Mouse (Mus musculus): Measurements from ENCODE around the gene Neurod2.
A peak's percentile ranks its signal among the peaks of the same experiment; 100 is the strongest.

Neurod2 gene

DNA sequence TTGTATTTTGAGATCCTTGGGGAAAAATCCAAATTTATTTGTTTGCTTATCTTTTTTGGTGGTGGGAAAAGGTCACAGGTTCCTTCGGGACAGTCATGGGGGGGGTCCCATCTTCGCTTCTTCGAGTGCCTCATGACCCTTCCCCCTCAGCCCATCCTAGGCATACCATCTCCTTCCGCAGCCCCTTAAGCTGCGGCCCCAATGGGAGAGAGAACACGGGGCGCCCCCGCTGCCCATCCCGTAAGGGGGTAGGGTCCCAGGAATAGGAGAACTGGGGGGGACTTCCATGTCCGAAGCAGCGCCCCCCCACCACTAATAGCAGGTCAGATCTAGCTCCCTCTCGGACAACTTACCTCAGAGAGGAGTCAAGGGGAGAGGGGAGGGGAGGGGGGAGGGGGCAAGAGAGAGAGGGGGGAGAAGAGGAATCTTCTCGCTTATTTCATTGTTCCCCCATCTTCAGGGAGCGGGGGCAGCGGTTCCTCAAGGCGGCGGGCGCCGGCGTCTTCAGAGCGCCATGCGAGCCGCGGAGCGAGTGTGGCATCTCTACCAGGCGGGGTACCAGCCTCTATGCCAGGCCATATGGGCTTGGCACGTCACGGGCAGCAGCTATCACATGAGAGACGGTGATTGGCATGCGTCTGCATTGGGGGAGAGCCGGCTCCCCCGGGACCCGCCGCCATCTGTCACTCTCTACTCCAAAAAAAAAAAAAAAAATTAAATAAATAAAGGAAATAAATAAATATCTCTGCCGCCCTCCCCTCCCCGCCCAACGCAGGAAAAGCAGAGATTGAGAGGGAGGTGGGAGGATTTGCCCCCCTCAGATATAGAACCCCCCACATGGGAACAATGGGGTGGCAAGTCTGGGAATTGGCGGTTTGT, at the start of gene Neurod2:
Gene Neurod2 (minus strand): TSS at position 568 of the 879 bp plus-strand sequence.
- DNase-seq = peak; percentile 82

- DNase-seq = no peak
Observed at GRCm38 (mm10) chr11:98377787-98378186, 48.3 kb upstream of the Neurod2 start.

GRCm38 (mm10) chr11:98376756-98377155, 47.3 kb upstream of the Neurod2 start:
- DNase-seq = no peak

GRCm38 (mm10) chr11:98374266-98374665, 44.8 kb upstream of the Neurod2 start:
- DNase-seq = no peak

- DNase-seq = no peak
Observed at GRCm38 (mm10) chr11:98373244-98373643, 43.8 kb upstream of the Neurod2 start.

DNA sequence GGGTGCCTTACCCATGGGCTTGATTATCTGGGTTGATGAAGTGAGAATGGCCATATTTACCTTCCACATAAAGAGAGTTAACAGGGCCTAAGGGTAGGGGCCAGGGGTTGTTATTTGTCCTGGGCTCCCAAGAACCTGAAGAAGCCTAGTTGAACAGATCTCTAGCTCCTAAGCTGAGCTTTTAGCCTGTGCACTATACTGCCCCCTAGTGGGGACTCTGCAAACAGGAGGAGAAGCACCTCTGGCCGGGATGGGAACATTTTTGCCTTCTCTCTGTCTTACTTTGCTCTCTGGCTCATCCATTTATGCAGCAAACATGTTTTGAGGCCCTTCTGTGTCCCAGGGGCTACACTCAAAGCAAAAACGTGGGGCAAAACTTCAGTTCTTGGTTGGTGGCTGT, 43.0 kb upstream of the Neurod2 start:
- DNase-seq = peak; percentile 65

- DNase-seq = peak; percentile 48
Observed at GRCm38 (mm10) chr11:98371556-98372240, 42.2 kb upstream of the Neurod2 start.

DNA sequence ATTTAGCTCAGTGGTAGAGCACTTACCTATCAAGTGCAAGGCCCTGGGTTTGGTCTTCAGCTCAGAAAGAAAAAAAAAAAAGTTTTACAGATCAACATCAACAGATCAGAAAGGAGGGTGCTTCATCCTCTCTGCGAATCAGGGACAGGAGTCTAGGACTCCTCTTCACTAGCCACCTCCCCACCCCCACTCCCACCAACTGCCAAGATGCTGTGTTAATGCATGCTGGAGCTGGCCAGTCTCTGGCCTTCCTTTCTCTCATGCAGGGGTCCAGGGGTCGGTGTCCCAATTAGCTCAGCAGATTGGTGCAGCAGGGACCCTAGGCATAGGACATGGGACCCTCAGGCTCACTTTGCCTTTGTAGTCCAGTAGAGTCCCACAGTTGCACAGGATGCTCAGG, 41.1 kb upstream of the Neurod2 start:
- no peak for DNase-seq

- DNase-seq = no peak
Observed at GRCm38 (mm10) chr11:98369337-98369736, 39.9 kb upstream of the Neurod2 start.

GRCm38 (mm10) chr11:98367863-98368186, 38.4 kb upstream of the Neurod2 start:
- DNase-seq = no peak

- no peak for DNase-seq
Observed at GRCm38 (mm10) chr11:98367171-98367862, 37.9 kb upstream of the Neurod2 start.

DNA sequence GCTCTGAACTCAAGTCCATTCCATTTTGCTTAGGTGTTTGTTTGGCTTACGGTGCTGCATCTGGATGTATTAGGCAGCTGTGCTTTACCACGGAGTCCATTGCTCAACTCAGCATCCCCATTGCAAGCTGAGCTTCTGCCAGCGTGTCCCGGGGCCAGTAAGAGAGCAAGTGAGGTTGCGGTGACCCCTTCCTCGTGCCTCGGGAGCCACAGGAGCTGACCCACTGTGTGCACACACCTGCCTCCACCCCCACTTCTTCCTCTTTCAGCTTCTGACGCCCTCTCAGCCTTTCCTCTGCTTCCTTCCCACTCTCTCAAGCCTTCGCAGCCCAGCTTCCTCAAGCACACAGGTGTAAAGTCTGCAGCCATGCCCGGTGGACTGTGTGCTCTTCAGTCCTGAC, 36.8 kb upstream of the Neurod2 start:
- DNase-seq = no peak

- no peak for DNase-seq
Observed at GRCm38 (mm10) chr11:98364410-98364809, 35.0 kb upstream of the Neurod2 start.

DNA sequence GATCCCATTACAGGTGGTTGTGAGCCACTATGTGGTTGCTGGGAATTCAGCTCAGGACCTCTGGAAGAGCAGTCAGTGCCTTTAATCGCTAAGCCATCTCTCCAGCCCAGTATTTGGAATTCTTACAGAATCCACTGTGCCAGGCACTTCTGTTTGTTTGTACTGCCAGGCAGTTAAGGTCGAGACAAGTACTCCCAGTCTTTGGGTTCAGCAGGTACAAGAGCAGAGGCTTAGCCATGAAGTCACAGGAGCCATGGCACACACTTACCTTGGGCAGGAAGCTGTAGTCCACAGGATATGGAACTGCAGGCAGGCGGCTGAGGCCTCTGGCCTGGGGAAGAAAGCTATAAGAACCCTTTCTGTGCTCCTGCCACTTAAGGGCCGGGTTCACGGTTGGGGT, 34.4 kb upstream of the Neurod2 start:
- DNase-seq = no peak

DNA sequence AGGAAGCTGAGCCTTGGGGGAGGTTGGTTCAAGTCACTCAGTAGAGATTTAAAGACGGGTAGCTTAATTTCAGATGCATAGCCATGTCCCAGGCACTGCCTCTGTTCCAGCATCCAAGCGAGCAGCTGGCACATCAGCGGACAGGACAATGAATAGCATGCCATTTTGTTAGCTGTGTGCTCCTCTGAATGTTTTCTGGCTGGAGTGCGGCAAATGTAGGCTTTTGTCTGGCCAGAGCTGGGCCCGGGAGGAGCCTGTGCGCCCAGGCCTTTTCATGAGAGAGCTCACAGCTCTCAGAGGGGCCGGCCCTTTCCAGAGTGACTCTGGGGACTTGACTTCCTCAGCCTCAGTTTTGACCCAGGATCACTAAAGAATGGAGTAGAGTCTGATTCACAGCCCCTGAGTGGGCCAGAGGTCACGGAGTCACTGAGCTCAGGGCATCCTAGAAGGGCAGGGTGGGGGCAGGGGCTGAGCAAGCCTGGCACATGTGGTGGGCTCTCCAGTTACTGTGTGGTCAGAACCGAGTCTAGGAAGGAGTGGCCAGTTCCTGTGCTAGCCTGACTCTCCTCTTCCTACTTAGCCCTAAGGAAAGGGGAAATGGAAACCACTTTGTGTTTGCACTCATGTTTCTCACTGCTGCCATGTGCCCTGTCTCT, 31.5 kb upstream of the Neurod2 start:
- no peak for DNase-seq

GRCm38 (mm10) chr11:98358161-98359083, 29.0 kb upstream of the Neurod2 start, which contains the start of gene Stard3:
Gene Stard3, plus strand, starts transcription at chr11:98358368.
- DNase-seq = peak; percentile 87

DNA sequence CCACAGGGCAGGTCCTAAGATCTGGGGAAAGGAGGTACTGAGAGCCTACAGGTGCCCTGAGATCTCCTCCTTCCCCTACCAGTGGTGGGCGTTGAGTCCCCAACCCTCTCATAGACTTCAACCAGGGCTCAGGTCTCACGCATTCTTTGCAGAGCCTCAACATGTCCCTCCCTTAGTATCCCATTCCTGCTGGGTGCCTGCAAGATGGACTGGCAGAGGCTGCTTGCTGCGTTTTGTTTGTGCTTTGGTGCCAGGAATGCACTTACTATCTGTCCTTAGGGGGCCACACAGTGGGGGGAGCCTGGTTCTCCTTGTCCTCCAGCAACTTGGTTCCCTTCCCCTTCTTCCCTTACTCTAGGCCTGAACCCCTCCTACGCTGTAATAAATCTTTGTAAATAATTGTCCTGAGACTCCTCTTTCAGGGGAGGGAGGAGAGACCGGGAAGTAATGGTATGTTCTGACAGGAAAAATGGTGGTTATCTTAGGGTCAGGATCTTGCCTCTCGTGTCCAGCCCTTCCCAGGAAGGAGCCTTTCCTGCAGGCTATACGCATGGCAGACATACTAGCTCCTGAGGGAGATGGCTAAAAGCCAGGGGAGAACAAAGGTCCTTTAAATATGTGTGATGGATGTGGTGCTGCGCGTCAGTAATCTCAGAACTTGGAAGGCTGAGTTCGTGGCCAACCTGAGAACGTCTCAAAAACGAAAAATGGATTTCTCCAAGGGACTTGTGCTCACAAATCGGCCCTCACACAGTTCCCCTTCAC, 28.1 kb upstream of the Neurod2 start:
- DNase-seq = no peak

- no peak for DNase-seq
Observed at GRCm38 (mm10) chr11:98356625-98357394, 27.4 kb upstream of the Neurod2 start.

DNA sequence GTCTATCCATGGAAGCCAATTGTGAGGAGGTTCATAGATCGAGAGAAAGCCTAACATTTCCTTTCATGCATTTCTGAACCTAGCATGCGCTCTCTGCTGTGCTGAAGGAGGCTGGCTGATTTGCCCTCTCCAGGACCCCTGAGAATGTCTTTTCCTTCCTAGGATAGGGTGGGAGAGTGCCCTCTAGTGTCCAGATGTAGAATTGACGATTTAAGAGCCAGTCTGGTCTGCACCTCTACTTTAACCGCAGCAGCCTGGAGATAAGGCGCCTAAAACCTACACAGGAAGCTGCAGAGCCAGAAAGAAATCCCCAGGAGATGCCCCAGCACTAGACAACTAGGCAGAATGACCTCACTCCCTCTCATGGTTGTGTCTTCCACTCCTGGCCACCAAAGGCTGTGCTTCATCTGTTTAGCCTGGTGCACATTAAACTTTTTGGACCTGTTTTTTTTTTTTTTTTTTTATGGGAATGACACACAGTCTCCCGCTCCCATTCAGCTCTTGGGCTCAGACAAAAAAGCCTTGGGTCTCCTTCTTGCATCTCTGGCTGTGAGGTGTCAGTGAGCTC, 26.4 kb upstream of the Neurod2 start:
- no peak for DNase-seq

GRCm38 (mm10) chr11:98354445-98354844, 25.0 kb upstream of the Neurod2 start:
- no peak for DNase-seq

All from right cerebral cortex, postnatal 4 days (tissue).